Mouse (Mus musculus) heart, embryonic 12.5 days (tissue): ENCODE measurements around the gene Zfp775. TPM values are rescaled to one million over a fixed set of nuclear protein-coding genes. Genes with fewer than 3 reads are reported as not detected.
"Not testable (repeated sequence)": the region's sequence is repeated elsewhere in the genome, so short reads cannot be mapped to it uniquely, and the experiment has no call there.

Experiments
- ATAC-seq: fragments of 200-750 bp; cut with Nextera tagmentation; 2 replicates; pipeline ENCODE4 v1.8.0; 2017; ENCODE audit warnings: moderate TSS enrichment, moderate library complexity; ENCODE audit not compliant: insufficient number of reproducible peaks, low FRiP score
- H3K27ac ChIP-seq: fragments of 300-500 bp; sonication (generic); 2 replicates; pipeline ENCODE4 v1.5.1; 2016; ENCODE audit warnings: mild to moderate bottlenecking, moderate library complexity; ENCODE audit not compliant: poor library complexity, severe bottlenecking
- H3K27me3 ChIP-seq: fragments of 300-500 bp; sonication (generic); replicated peaks from 2 replicates; pipeline ENCODE4 v1.6.1; 2016; ENCODE audit warnings: mild to moderate bottlenecking, moderate library complexity
- H3K36me3 ChIP-seq: fragments of 300-500 bp; sonication (generic); 2 replicates; pipeline ENCODE4 v1.6.1; 2016; ENCODE audit warnings: mild to moderate bottlenecking, moderate library complexity
- H3K4me1 ChIP-seq: fragments of 300-500 bp; sonication (generic); replicated peaks from 2 replicates; pipeline ENCODE4 v1.6.1; 2016; ENCODE audit warnings: mild to moderate bottlenecking
- H3K4me2 ChIP-seq: fragments of 300-500 bp; sonication (generic); 2 replicates; pipeline ENCODE4 v1.6.1; 2016; ENCODE audit warnings: mild to moderate bottlenecking, moderate library complexity
- H3K4me3 ChIP-seq: fragments of 300-500 bp; sonication (generic); 2 replicates; pipeline ENCODE4 v1.5.1; 2016; ENCODE audit warnings: mild to moderate bottlenecking
- H3K9ac ChIP-seq: fragments of 300-500 bp; sonication (generic); 2 replicates; pipeline ENCODE4 v1.6.1; 2016; ENCODE audit warnings: mild to moderate bottlenecking, moderate library complexity
- H3K9me3 ChIP-seq: fragments of 300-500 bp; sonication (generic); replicated peaks from 2 replicates; pipeline ENCODE4 v1.6.1; 2016; ENCODE audit warnings: mild to moderate bottlenecking, moderate library complexity
- WGBS: fragments of 180-500 bp; shearing (Covaris S2); methylation state at CpG from one replicate; pipeline ENCODE4 v1.1.7; 2016; 5-methylcytosine and 5-hydroxymethylcytosine counted together
- polyA plus RNA-seq: library from polyadenylated mRNA; unstranded; fragments of >200 nt; fragmentation: Nextera tagmentation; extraction: Ambion mirVana; gene quantifications from 2 replicates; pipeline ENCODE4 v1.2.1, GENCODE M21; 2016

Gene Zfp775
- polyA plus RNA-seq, 1 experiment from 2014 or later, result 5.6 TPM

DNA sequence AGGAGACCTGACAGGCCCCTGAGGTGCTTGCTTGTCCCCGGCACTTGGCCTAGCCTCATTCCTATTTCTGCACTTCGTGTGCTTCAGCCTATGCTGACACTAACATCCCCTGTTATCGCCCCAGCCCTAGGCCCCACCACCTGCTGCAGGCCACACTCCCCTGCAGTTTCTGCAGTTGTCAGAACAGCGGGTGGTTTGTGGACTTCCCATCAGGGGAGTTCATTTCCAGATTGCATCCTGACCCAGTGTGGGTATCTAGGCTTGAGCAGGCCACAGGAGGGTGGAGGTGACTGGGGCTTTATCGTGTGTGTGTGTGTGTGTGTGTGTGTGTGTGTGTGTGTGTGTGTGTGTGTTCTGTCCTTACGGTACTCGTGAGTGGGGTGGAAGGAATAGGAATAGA lies 7.6 kb downstream of the Zfp775 start:
- H3K9ac ChIP-seq, result peak overlapping the region; percentile 50
- 38% methylated on average over 7 of the region's 7 CpGs for WGBS
- H3K36me3 ChIP-seq, result peaks cover 12% of the 10 kb centered on the region
- no peak overlapping the region for H3K4me2 ChIP-seq
- peaks cover 12% of the 10 kb centered on the region for H3K4me1 ChIP-seq
- H3K27ac ChIP-seq, result no peak overlapping the region
- H3K9me3 ChIP-seq, result no peaks in the 10 kb centered on the region
- H3K4me3 ChIP-seq, result no peak overlapping the region
- no peak for ATAC-seq
- no peaks in the 10 kb centered on the region for H3K27me3 ChIP-seq

DNA sequence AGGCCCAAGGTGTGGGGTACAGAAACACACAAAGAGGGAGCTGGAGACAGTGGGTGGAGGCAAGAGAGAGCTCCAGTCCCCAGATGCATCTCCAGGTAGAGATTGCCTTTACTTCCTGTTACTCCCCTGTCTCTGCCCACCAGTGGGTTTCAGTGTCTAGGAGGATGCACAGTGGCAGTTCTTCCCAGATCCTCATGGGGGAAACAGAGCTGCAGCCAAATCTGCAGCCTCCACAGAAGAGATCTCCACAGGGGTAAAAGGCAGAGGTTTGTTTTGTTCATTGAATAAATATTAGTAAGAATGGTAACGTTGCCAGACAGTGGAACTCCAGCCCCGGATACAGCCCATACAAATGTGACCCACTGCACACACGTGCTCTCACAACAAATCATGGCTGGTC lies 8.8 kb downstream of the Zfp775 start:
- ATAC-seq, result no peak
- WGBS, result 74% methylated on average over 3 of the region's 3 CpGs
- Histone ChIP-seq H3K4me3 (no peak overlapping the region), H3K4me1 (peaks cover 12% of the 10 kb centered on the region), H3K9ac (no peak overlapping the region), H3K36me3 (peaks cover 17% of the 10 kb centered on the region), H3K27me3 (no peaks in the 10 kb centered on the region), H3K27ac (no peak overlapping the region), H3K4me2 (no peak overlapping the region), H3K9me3 (no peaks in the 10 kb centered on the region)

GRCm38 (mm10) chr6:48613464-48613863 lies 11.6 kb downstream of the Zfp775 start:
- Histone ChIP-seq H3K27ac (no peak overlapping the region), H3K36me3 (peaks cover 20% of the 10 kb centered on the region), H3K4me1 (peaks cover 12% of the 10 kb centered on the region), H3K9me3 (no peaks in the 10 kb centered on the region), H3K4me2 (no peak overlapping the region), H3K4me3 (no peak overlapping the region), H3K9ac (no peak overlapping the region), H3K27me3 (no peaks in the 10 kb centered on the region)
- 75% methylated on average over 4 of the region's 4 CpGs for WGBS
- ATAC-seq, result no peak

DNA sequence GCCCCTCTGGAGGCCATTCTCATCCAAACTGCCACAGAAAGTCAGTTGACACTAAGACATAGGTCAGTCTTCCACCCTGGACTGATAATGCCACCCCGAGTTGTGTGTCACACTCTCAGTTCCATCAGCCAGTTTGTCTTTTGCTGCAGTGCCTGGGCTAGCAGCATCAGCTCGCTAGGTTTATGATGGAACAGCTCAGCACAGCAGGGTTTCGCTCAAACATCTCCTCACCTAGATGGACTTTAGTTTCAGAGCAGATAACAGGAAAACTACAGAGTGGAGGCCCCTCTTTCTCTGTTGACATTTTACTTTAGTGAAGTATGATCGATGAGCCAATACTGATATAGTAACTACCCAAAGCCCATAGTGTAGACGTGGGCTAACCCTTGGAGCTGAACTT lies 12.9 kb downstream of the Zfp775 start:
- Histone ChIP-seq H3K9me3 (no peaks in the 10 kb centered on the region), H3K27ac (no peak overlapping the region), H3K36me3 (peaks cover 30% of the 10 kb centered on the region), H3K9ac (no peak overlapping the region), H3K4me2 (no peak overlapping the region), H3K4me3 (no peak overlapping the region), H3K4me1 (0 out of 2 replicates have a peak, but pooled peaks cover 3% of the 10 kb centered on the region), H3K27me3 (no peaks in the 10 kb centered on the region)
- no peak for ATAC-seq
- 88% methylated on average over 5 of the region's 5 CpGs for WGBS

DNA sequence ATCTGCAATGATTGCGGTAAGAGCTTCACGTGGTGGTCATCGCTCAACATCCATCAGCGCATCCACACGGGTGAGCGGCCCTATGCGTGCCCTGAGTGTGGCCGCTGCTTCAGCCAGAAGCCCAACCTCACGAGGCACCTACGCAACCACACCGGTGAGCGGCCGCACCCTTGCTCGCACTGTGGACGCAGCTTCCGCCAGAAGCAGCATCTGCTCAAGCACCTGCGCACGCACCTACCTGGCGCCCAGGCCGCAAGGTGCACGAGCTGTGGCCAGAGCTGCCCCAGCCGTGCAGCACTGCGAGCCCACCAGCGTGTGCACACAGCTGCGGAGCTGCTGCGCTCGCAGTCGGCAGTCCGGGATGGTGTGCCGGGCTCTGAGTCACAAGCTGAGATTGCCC lies 18.2 kb downstream of the Zfp775 start:
- Histone ChIP-seq H3K9ac (no peak overlapping the region), H3K9me3 (no peaks in the 10 kb centered on the region), H3K4me1 (no peaks in the 10 kb centered on the region), H3K36me3 (peaks cover 35% of the 10 kb centered on the region), H3K4me2 (no peak overlapping the region), H3K4me3 (no peak overlapping the region), H3K27me3 (no peaks in the 10 kb centered on the region), H3K27ac (no peak overlapping the region)
- WGBS, result 89% methylated on average over 30 of the region's 30 CpGs
- no peak for ATAC-seq

DNA sequence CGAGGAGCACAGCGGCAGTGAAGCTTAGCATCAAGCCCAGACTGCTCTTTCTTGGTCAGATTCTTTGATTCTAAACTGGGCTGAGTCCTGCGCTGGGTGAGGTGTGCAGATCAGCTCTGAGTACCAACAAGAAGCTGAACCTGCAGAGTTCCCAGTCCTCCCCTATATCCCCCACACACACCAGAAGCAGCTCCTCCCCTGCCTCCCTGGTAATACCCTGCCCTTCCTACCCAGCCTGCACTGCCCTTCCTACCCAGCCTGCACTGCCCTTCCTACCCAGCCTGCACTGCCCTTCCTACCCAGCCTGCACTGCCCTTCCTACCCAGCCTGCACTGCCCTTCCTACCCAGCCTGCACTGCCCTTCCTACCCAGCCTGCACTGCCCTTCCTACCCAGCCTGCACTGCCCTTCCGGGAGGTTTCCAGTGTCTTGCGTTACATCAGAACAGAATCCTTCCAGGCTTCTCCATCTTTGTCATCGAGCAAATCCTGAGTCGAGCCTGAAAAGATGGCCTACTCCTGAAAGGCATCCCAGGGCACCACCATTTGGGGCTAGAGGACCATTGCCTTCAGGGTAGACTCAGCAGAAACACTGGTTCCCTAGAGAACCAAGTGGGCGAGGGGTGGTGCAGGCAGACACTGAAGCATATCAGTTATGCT lies 20.5 kb downstream of the Zfp775 start:
- not testable (repeated sequence) for H3K4me3 ChIP-seq, H3K27me3 ChIP-seq, ATAC-seq, H3K9ac ChIP-seq, H3K9me3 ChIP-seq, H3K4me2 ChIP-seq, H3K4me1 ChIP-seq, H3K27ac ChIP-seq
- WGBS, result 77% methylated on average over 8 of the region's 8 CpGs
- peaks cover 30% of the 10 kb centered on the region for H3K36me3 ChIP-seq

DNA sequence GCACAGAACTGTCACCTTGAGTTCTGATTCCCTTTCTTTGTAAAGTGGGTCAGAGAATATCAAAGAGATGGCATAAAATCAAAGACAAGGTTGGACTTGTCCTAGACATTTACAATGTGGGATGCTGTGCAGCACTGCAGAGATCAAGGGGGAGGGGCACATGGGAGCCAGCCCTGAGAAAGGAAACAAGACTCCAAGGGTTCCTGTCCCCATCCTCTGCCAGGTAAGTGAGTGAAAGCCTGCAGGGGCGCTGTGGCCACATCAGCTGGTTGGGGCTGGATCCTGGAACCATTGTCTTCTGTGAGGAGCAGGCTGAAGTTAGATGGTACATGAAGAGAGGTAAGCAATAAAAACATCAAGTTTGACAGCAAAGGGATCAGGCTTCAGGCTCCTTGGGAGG lies 21.6 kb downstream of the Zfp775 start:
- WGBS, result 46% methylated on average over 1 of the region's 1 CpGs
- no peak overlapping the region for H3K4me2 ChIP-seq
- no peak overlapping the region for H3K9ac ChIP-seq
- no peak overlapping the region for H3K27ac ChIP-seq
- no peaks in the 10 kb centered on the region for H3K9me3 ChIP-seq
- H3K4me1 ChIP-seq, result peaks cover 11% of the 10 kb centered on the region
- peaks cover 30% of the 10 kb centered on the region for H3K36me3 ChIP-seq
- no peak overlapping the region for H3K4me3 ChIP-seq
- H3K27me3 ChIP-seq, result peaks cover 18% of the 10 kb centered on the region
- no peak for ATAC-seq

DNA sequence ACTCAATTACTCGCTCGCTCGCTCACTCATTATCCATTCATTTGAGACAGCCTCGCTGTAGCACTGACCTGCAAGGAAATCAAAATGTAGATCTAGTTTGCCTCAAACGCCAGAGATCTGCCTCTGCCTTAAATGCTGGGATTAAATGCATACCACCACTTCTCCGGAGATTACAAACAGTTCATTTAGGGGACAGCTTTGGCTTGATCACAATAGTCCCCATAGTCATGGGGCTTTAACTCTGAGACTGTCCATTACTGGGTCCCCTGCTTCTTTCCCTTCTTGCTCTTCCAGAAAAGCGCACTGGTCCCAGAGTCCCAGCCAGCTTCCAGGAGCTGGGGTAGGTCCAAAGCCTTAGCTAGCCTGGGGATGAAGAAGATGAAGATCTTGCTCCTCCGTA lies 24.6 kb downstream of the Zfp775 start, which contains the start of gene AI854703:
Gene AI854703 (plus strand): TSS at position 301 of the 400 bp plus-strand sequence.
- H3K27ac ChIP-seq, result no peak within 1 kb of the TSS

DNA sequence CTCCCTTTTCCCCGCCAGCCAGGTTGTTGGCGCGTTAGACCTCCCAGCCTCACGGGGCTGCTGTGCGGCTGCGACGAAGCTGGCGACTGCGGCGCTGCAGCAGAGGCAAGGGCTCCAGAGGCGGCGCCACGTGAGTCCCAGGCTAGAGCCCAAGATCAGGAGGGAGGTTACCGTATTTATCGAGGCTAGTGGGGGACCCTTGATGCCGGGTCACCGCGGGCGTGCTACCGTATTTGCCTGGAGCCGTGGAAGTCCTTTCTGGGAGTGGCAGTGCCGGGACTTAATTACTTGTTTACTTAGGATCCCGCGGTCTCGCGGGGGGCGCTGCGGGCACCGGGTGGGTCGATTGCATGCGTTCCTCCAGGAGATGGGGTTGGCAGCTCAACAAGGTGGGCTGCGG lies 25.1 kb downstream of the Zfp775 start:
- Histone ChIP-seq H3K4me1 (peaks cover 23% of the 10 kb centered on the region), H3K27me3 (peaks cover 33% of the 10 kb centered on the region), H3K9me3 (no peaks in the 10 kb centered on the region), H3K27ac (no peak overlapping the region), H3K9ac (peak overlapping the region; percentile 72), H3K4me3 (peak overlapping the region; percentile 57), H3K4me2 (peak overlapping the region; percentile 91), H3K36me3 (no peaks in the 10 kb centered on the region)
- ATAC-seq, result no peak
- WGBS, result under 1% methylated on average over 32 of the region's 32 CpGs

More for the DNA sequence above, 24.6 kb downstream of the Zfp775 start, which contains the start of gene AI854703:
- no peak for ATAC-seq
- Histone ChIP-seq H3K27me3 (peaks cover 28% of the 10 kb centered on the region), H3K9me3 (no peaks in the 10 kb centered on the region), H3K9ac (peak within 1 kb of the TSS; percentile 72), H3K4me1 (peaks cover 23% of the 10 kb centered on the region), H3K36me3 (peaks cover 3% of the 10 kb centered on the region), H3K4me3 (peak within 1 kb of the TSS; percentile 57), H3K4me2 (peak within 1 kb of the TSS; percentile 91)
- WGBS, result 31% methylated on average over 8 of the region's 8 CpGs

- peak overlapping the region; percentile 57 for H3K4me3 ChIP-seq
- peak overlapping the region; percentile 72 for H3K9ac ChIP-seq
- 7% methylated on average over 7 of the region's 7 CpGs for whole genome bisulfite sequencing
- no peaks in the 10 kb centered on the region for H3K9me3 ChIP-seq
- H3K27me3 ChIP-seq, result peaks cover 35% of the 10 kb centered on the region
- no peak for ATAC-seq
- peaks cover 23% of the 10 kb centered on the region for H3K4me1 ChIP-seq
- H3K27ac ChIP-seq, result no peak overlapping the region
- peak overlapping the region; percentile 91 for H3K4me2 ChIP-seq
- no peaks in the 10 kb centered on the region for H3K36me3 ChIP-seq
These were observed 25.7 kb downstream of the Zfp775 start for GRCm38 (mm10) chr6:48627511-48627924.

- H3K9ac ChIP-seq, result no peak overlapping the region
- H3K4me3 ChIP-seq, result no peak overlapping the region
- no peak for ATAC-seq
- H3K4me2 ChIP-seq, result peak overlapping the region; percentile 82; the same call in 1 of the 2 replicates
- H3K27ac ChIP-seq, result no peak overlapping the region
- peaks cover 35% of the 10 kb centered on the region for H3K27me3 ChIP-seq
- WGBS, result 64% methylated on average over 3 of the region's 3 CpGs
- no peaks in the 10 kb centered on the region for H3K9me3 ChIP-seq
- H3K4me1 ChIP-seq, result peaks cover 23% of the 10 kb centered on the region
- no peaks in the 10 kb centered on the region for H3K36me3 ChIP-seq
These were observed 26.5 kb downstream of the Zfp775 start for GRCm38 (mm10) chr6:48628377-48628776.
